Mouse (Mus musculus) kidney, postnatal 4 days (tissue): ENCODE measurements at regions not wholly inside any gene's neighbourhood (a gene's known extent, or its start where the extent isn't known, plus 50 kb on each side); places are given as distances from the start of the nearest gene placed in this dataset.

Experiments
- DNase-seq, 2 experiments: peaks; one replicate each; pipeline ENCODE4 v3.0.0; 2021; ENCODE audit warnings: mixed read lengths in 2 of 2

- DNase-seq = peak; percentile 40 to 51
Measured at GRCm38 (mm10) chr1:51697265-51698192, 218.3 kb downstream of the Myo1b start.

- no peak for DNase-seq
Measured at GRCm38 (mm10) chr1:51696471-51696870, 218.2 kb upstream of the Nabp1 start.

GRCm38 (mm10) chr1:51690878-51691277 is 212.7 kb upstream of the Nabp1 start:
- DNase-seq = no peak

GRCm38 (mm10) chr1:51689461-51690223 is 211.4 kb upstream of the Nabp1 start:
- peak; percentile 58 to 70 for DNase-seq

GRCm38 (mm10) chr1:51688946-51689345 is 210.7 kb upstream of the Nabp1 start:
- DNase-seq = no peak

GRCm38 (mm10) chr1:51688224-51688545 is 210.0 kb upstream of the Nabp1 start:
- DNase-seq = no peak

GRCm38 (mm10) chr1:51687484-51688223 is 209.4 kb upstream of the Nabp1 start:
- no peak for DNase-seq

- no peak for DNase-seq
Measured at GRCm38 (mm10) chr1:51686759-51687158, 208.5 kb upstream of the Nabp1 start.

- DNase-seq = no peak
Measured at GRCm38 (mm10) chr1:51682273-51682672, 204.0 kb upstream of the Nabp1 start.

GRCm38 (mm10) chr1:51681872-51682271 is 203.6 kb upstream of the Nabp1 start:
- DNase-seq = no peak

- DNase-seq = no peak
Measured at GRCm38 (mm10) chr1:51680725-51681124, 202.5 kb upstream of the Nabp1 start.

- DNase-seq = no peak
Measured at GRCm38 (mm10) chr1:51678290-51678928, 200.2 kb upstream of the Nabp1 start.

GRCm38 (mm10) chr1:51677802-51678201 is 199.6 kb upstream of the Nabp1 start:
- peak; percentile 52 to 63 for DNase-seq

- no peak for DNase-seq
Measured at GRCm38 (mm10) chr1:51671691-51672090, 193.5 kb upstream of the Nabp1 start.

- peak; percentile 30 to 50 for DNase-seq
Measured at GRCm38 (mm10) chr1:51671287-51671686, 193.1 kb upstream of the Nabp1 start.

GRCm38 (mm10) chr1:51670009-51670408 is 191.8 kb upstream of the Nabp1 start:
- DNase-seq = no peak

- DNase-seq = no peak
Measured at GRCm38 (mm10) chr1:51668881-51669280, 190.7 kb upstream of the Nabp1 start.

- no peak for DNase-seq
Measured at GRCm38 (mm10) chr1:51660531-51660930, 182.3 kb upstream of the Nabp1 start.

- no peak for DNase-seq
Measured at GRCm38 (mm10) chr1:51657203-51657602, 179.0 kb upstream of the Nabp1 start.

- no peak for DNase-seq
Measured at GRCm38 (mm10) chr1:51650653-51650995, 172.4 kb upstream of the Nabp1 start.

GRCm38 (mm10) chr1:51649963-51650652 is 171.9 kb upstream of the Nabp1 start:
- DNase-seq = no peak

- DNase-seq = no peak
Measured at GRCm38 (mm10) chr1:51647955-51648354, 169.7 kb upstream of the Nabp1 start.
